Mouse (Mus musculus) lung, adult 2 months (tissue): ENCODE data around the gene Mgst2. TPM values are rescaled to one million over a fixed set of nuclear protein-coding genes. Genes with fewer than 3 reads are reported as not detected.
A peak's percentile ranks its signal among the peaks of the same experiment; 100 is the strongest.

Source experiments
- DNase-seq: peaks from one replicate; pipeline ENCODE4 v3.0.0; 2022
- H3K4me1 ChIP-seq: fragments of 200-500 bp; 2 replicates; pipeline ENCODE4 v1.6.1; 2011; ENCODE audit warnings: low read length; ENCODE audit not compliant: control insufficient read depth, insufficient read depth
- H3K4me3 ChIP-seq: fragments of 200-500 bp; replicated peaks from 2 replicates; pipeline ENCODE3; 2011; ENCODE audit warnings: low read depth, mild to moderate bottlenecking, control low read depth, low read length; ENCODE audit errors: extremely low read depth
- CTCF ChIP-seq: fragments of 200-500 bp; IDR thresholded peaks from 2 replicates; pipeline ENCODE4 v1.5.1; 2011; ENCODE audit warnings: mild to moderate bottlenecking, low read length, control low read depth; ENCODE audit not compliant: insufficient read depth
- POLR2A ChIP-seq: fragments of 200-500 bp; IDR thresholded peaks from 2 replicates; pipeline ENCODE4 v1.6.1; 2011; ENCODE audit warnings: low read depth, mild to moderate bottlenecking, control low read depth, low read length, borderline replicate concordance; ENCODE audit errors: extremely low read depth
- WGBS: fragments of 180-500 bp; shearing (Covaris S2); methylation state at CpG from one replicate; pipeline ENCODE4 v1.1.7; 2018; 5-methylcytosine and 5-hydroxymethylcytosine counted together
- polyA plus RNA-seq: library from polyadenylated mRNA; depleted of rRNA; stranded (reverse); fragments of >200 nt; gene quantifications from 2 replicates; pipeline ENCODE4 v1.2.3, GENCODE M21; 2012

The Mgst2 gene
- polyA plus RNA-seq, 1 experiment, result 3.6 TPM

DNA sequence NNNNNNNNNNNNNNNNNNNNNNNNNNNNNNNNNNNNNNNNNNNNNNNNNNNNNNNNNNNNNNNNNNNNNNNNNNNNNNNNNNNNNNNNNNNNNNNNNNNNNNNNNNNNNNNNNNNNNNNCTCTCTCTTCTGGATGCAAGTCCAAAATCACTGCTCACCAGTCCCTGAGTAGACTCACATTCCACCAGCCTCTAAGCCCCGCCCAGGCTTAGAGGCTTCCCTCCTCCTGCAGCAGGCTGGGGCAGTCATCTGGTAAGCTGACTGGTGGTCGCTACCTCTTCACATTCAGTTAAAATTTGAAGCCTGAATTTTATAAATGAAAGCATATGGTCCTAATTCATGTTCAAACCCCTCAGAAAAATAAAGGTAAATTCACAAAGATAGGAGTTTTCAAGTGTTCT lies 8.4 kb downstream of the Mgst2 start:
- Histone ChIP-seq H3K4me1 (no peaks in the 10 kb centered on the region), H3K4me3 (no peak overlapping the region)
- WGBS, result 69% methylated on average over 2 of the region's 2 CpGs
- no peak for DNase-seq
- TF ChIP-seq POLR2A (no peak), CTCF (no peak)

DNA sequence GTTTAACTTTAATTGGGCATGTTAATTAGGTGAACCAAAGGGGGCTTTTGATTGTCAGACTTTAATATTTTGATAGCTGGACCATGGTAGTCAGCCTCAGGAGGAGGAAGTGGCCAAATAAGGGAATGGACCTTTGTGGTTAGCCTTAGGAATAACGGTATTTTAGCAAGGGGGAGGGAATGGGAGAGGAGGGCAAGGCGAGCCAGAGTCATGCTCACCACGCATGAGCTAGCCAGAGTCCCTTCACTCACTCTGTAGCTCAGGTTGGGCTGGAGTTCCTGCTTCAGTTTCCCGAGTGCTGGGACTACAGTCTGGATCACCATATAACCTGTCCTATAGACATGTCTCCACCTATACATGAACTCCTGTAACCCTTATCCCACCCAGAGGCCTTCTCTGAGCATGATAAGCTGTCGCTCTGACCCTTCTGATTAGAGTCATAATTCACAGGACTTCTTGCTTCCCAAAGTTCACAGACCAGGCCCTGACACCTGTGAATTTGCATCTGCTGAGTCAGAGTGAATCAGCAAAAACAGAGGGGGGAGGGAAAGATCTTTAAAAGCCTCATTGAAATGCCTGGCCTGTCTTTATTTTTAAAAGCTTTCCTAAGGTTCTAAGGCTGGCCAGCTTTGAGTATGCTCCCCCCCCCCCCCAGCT lies 10.4 kb downstream of the Mgst2 start:
- TF ChIP-seq POLR2A (no peak), CTCF (no peak)
- no peaks in the 10 kb centered on the region for H3K4me1 ChIP-seq
- no peak for DNase-seq
- WGBS, result 76% methylated on average over 5 of the region's 5 CpGs
- H3K4me3 ChIP-seq, result no peak overlapping the region

DNA sequence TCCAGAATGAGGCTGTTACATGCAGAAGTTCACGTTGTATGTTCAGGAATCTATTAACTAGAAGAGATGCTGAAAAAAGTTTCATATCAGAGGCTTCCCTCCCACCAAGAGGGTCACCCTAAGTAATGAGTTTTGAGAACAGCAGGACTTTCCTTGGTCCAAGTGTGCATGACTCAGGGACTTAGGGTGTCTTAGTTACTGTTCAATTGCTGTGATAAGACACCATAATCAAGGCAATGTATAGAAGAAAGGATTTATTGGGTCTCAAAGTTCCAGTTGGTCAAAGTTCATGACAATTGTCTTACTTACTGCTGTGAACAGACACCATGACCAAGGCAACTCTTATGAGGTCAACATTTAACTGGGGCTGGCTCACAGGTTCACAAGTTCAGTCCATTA lies 10.9 kb downstream of the Mgst2 start:
- no peak overlapping the region for H3K4me3 ChIP-seq
- 83% methylated on average over 1 of the region's 1 CpGs for WGBS
- DNase-seq, result no peak
- H3K4me1 ChIP-seq, result no peaks in the 10 kb centered on the region
- no peak for TF ChIP-seq CTCF
- no peak for TF ChIP-seq POLR2A

DNA sequence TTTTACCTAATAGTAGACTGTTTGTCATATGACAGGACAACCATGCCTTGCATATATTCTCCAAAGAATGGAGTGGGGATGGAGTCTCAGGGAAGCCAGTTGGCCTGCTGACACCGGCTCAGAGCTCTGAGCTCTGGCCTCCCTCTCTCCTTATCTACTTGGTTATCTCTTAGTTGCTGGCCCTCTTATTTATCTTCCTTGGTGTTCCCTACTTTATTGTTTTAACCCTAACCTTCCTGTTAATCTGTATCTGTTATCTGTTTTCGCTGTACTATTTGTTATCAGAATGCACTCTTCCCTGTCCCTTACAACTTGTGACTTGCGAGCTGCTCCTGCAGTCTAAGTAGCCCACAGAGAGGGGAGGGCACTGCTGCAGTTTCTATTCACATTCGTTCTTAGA lies 12.5 kb downstream of the Mgst2 start:
- WGBS, result 65% methylated on average over 4 of the region's 4 CpGs
- no peak for TF ChIP-seq CTCF
- TF ChIP-seq POLR2A, result no peak

DNA sequence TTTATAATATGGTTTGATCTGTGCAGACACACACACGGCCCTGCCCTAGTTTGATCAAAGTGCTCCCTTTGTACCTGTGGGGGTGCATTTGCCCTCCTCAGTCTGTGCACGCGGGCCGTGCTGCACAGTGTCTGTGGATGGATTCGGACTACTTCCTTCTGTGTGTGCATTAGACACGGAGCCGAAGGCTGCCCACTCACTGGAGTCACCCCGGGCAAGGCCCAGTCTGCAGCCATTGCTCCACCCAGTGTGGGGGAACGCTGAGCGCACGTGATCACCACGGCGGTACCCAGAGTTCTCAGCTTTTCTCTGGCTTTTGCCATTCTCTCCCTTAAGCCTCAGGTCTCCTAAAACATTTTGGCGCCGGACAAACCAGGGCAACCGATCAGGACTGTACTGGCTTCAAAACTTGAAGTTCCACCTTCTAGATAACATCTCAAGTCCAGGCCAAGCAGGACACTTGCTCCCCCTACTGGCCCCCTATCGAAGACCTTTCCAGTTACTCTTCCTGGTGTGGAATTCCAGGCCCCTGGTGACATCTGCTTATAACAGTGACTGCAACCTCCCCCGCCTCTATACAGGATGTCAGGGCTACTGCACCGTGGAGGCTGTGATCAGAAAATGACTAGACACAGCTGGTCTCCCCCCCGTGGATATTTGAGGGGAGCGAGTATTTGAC lies 13.4 kb downstream of the Mgst2 start:
- WGBS, result 60% methylated on average over 21 of the region's 21 CpGs
- TF ChIP-seq CTCF (peak; percentile 61), POLR2A (no peak)
- H3K4me1 ChIP-seq, result no peaks in the 10 kb centered on the region
- no peak overlapping the region for H3K4me3 ChIP-seq
- peak; percentile 57 for DNase-seq

More for the DNA sequence above, 12.5 kb downstream of the Mgst2 start:
- no peaks in the 10 kb centered on the region for H3K4me1 ChIP-seq
- no peak for DNase-seq
- no peak overlapping the region for H3K4me3 ChIP-seq

DNA sequence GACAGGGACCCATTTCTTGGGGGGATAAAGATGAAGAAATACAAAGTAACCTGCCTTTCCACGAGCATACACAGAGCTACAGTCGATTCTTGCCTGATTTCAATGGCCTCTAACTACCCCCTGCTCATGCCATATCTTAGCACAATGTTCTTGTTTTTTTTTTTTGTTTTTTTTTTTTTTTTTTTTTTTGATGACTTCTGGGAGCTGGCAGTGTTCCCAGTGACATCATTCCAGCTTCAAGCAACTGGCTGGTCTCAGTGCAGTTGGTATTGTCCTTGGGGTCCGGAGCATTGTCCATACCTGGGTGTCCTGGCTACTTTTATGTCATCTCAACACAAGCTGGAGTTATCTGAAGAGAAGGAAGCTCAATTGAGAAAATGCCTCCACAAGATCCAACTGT lies 14.8 kb downstream of the Mgst2 start:
- TF ChIP-seq POLR2A (no peak), CTCF (no peak)
- H3K4me1 ChIP-seq, result no peaks in the 10 kb centered on the region
- no peak overlapping the region for H3K4me3 ChIP-seq
- DNase-seq, result no peak
- 76% methylated on average over 3 of the region's 3 CpGs for WGBS

DNA sequence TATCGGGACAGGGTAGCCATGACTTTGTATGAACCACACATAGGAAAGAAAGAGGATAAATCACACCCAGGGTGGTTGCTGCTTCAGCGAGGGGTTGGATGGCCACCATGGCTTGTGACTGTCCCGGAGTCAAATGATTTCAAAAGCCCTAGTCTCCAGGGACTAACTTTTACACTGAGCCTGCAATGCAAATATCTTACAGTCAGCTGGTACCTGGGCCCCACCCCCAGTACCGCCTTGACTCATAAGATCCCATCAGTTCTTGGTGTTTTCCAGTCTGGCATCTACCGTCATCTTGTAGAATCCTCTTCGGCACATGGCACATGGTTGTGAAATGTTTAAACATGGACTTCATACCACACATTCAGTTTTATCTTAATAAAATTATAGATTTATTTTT lies 25.4 kb downstream of the Mgst2 start:
- TF ChIP-seq POLR2A (no peak), CTCF (no peak)
- no peak overlapping the region for H3K4me3 ChIP-seq
- DNase-seq, result no peak
- H3K4me1 ChIP-seq, result no peaks in the 10 kb centered on the region
- WGBS, result 95% methylated on average over 6 of the region's 6 CpGs

DNA sequence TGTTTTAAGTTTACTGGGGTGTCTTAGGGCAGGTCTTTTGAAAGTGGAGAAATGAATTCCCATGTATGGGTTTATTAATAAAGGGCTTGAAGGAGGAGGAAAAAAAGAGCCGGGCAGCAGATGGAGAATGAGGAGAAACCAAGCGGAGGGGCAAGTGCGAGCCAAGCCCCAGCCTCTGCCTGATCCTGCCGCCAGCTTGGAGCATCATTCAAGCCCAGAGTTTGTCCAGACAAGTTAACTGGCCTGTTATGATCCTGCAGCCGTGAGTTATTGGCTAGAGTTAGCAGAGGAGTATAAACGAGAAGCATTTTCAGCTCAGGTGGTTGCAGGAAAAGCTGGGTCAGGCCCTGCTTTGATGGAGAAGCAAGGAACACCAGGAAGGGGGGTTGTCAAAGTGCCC lies 26.2 kb downstream of the Mgst2 start:
- Histone ChIP-seq H3K4me3 (no peak overlapping the region), H3K4me1 (no peaks in the 10 kb centered on the region)
- TF ChIP-seq POLR2A, result no peak
- no peak for TF ChIP-seq CTCF
- DNase-seq, result no peak
- WGBS, result 91% methylated on average over 6 of the region's 6 CpGs

DNA sequence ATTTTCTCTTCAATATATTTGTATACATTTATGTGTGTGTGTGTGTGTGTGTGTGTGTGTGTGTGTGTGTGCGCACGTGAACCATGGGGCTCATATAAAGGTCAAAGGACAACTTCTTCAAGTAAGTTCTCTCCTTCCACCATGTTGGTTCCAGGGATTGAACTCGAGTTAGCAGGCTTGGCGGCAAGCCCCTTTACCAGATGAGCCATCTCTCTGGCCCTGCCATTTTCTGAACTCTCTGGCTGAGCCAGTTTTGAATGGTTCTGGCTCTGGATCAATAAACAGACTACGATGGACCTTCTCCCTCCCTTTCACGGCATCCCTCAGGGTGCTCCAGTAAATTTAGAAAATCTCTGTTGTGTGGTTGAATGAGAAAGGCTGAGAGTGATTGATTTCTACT lies 26.6 kb downstream of the Mgst2 start:
- 81% methylated on average over 6 of the region's 6 CpGs for WGBS
- H3K4me1 ChIP-seq, result no peaks in the 10 kb centered on the region

DNA sequence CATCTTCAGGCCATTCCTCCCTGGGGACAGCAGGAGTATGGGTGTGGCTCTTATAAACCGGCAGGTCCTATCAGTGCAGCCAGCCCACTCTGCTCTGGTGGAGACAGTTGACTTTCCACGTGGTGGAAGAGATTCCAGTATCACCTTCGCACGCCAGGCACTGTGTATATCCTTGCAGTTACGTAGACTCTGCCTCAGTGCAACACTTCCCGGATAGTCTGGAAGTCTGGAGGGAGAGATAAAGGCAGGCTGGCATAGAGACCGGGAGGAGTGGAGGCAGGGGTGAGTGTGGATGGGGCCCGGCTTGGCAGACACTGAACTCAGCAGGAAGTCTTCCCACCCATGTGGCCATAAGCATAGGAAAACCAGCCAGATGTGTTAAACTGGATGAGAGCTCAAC lies 28.6 kb downstream of the Mgst2 start:
- WGBS, result 57% methylated on average over 8 of the region's 8 CpGs
- no peaks in the 10 kb centered on the region for H3K4me1 ChIP-seq
- TF ChIP-seq POLR2A, result no peak
- no peak for TF ChIP-seq CTCF
- no peak for DNase-seq
- H3K4me3 ChIP-seq, result no peak overlapping the region

More for the DNA sequence above, 26.6 kb downstream of the Mgst2 start:
- DNase-seq, result no peak
- H3K4me3 ChIP-seq, result no peak overlapping the region
- TF ChIP-seq CTCF (no peak), POLR2A (no peak)

DNA sequence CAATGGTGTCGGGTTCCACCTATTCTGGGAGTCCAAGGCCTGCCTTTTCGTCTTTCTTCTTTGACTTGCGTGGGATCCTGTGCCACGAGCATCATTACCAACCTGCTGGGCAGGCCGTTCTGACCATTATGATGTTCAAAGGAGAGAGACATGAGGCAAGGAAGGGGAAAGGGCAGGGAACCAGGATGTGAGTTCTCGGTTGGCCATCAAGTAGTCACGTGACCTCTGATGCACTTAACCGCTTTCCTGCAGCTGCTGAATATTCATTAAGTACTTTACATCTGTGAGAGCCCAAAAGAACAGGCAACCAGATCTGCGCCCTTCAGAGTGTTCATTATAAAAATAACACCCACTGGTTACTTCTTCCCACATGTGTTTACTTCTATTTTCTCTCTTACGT lies 33.0 kb downstream of the Mgst2 start:
- Histone ChIP-seq H3K4me1 (no peaks in the 10 kb centered on the region), H3K4me3 (no peak overlapping the region)
- WGBS, result 91% methylated on average over 10 of the region's 10 CpGs
- TF ChIP-seq CTCF (no peak), POLR2A (no peak)
- DNase-seq, result no peak
